Mouse (Mus musculus) brown adipose tissue, adult 24 weeks (tissue): ENCODE data around the gene Syn3. TPM values are rescaled to one million over a fixed set of nuclear protein-coding genes. Genes with fewer than 3 reads are reported as not detected.

Experiments
- H3K27ac ChIP-seq: fragments of 200-500 bp; replicated peaks from 2 replicates; pipeline ENCODE4 v1.5.1; 2012; ENCODE audit warnings: low read depth, mild to moderate bottlenecking, low read length
- H3K4me1 ChIP-seq: fragments of 200-500 bp; 2 replicates; pipeline ENCODE4 v1.6.1; 2012; ENCODE audit warnings: low read length, mixed read lengths; ENCODE audit not compliant: control insufficient read depth, insufficient read depth, insufficient read length
- H3K4me3 ChIP-seq: fragments of 200-500 bp; 2 replicates; pipeline ENCODE4 v1.5.1; 2012; ENCODE audit warnings: low read depth, mild to moderate bottlenecking, low read length, moderate library complexity; ENCODE audit not compliant: insufficient read depth
- polyA plus RNA-seq: library from polyadenylated mRNA; stranded (reverse); fragments of >200 nt; gene quantifications from 2 replicates; pipeline ENCODE4 v1.2.4, GENCODE M21; 2012; ENCODE audit not compliant: missing spikeins, insufficient read depth, insufficient read length

Gene Syn3
- polyA plus RNA-seq, 1 experiment = 0.79 TPM

DNA sequence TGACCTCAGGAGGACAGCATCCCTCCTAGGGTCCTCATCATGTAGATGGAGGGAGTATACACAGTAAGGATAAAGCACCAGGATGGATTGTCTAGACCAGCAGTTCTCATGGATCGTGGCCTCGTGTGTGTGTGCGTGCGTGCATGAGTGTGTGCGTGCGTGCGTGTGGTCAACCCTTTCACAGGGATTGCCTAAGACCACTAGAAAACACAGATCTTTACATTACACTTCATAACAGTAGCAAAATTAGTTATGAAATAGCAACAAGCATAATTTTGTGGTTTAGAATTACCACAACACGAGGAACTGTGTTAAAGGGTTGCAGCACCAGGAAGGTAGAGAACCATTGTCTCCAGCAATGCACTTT, 435.7 kb downstream of the Syn3 start:
- H3K27ac ChIP-seq = no peak overlapping the region
- 0 out of 2 replicates have a peak, but pooled peaks cover 2% of the 10 kb centered on the region for H3K4me1 ChIP-seq
- H3K4me3 ChIP-seq = no peak overlapping the region

DNA sequence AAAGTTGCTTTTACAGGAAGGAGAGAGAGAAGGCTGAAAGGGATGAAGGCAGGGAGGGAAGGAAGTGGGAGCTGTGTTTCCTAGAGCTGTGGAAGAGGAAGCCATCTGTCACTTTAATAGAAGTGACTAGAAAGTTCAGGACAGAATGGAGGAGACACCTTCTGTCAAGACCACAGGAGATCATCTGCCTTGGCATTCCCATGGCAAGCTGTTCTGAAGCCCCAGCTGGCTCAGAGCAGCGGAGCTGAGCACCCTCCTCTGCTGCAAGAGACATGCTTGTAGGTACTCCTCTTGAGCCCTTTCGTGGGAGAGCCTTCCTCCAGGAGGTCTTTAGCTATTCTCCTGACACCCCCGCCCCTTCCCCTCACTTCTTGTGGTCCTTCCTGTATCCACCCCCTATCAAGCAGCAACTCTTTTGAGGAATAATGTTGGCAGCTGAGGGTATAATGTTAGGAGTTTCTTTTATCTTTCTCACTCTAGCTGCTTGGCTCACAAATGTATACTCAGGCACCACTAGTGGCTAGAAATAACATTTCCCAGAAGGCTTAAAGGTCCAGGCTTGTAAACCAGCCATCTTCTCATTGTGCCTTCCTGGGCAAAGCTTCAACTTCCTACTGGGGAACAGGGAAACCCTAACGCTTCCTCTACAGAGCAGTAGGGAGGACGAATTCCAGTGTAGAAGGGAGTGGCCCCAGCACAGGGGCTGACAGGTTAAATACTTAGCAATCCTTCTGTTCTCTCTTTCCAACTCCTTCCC, 436.3 kb downstream of the Syn3 start:
- Histone ChIP-seq H3K4me3 (no peak overlapping the region), H3K4me1 (0 out of 2 replicates have a peak, but pooled peaks cover 2% of the 10 kb centered on the region), H3K27ac (no peak overlapping the region)

DNA sequence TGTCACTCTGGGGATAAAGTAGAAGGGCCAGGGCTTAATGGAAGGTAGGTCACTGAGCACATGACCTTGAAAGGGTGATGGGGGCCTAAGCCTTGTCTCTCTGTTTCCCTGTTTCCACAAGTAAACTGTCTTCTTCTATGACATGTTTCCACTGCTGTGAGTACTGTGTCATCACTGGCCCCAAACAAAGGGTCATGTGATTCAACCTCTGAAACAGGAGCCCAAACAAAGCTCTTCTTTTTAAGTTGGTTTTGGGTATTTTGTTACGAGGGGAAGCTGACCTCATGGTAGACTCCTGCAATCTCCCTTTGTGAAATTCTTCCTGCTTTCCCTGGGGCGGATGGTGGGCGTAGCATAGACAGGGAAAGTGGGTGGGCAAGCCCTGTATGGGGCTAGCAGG, 438.4 kb downstream of the Syn3 start:
- H3K4me1 ChIP-seq = no peaks in the 10 kb centered on the region
- H3K4me3 ChIP-seq = no peak overlapping the region
- no peak overlapping the region for H3K27ac ChIP-seq

- H3K4me1 ChIP-seq = no peaks in the 10 kb centered on the region
- H3K4me3 ChIP-seq = no peak overlapping the region
- H3K27ac ChIP-seq = no peak overlapping the region
Observed at GRCm38 (mm10) chr10:86057712-86058111, 441.0 kb downstream of the Syn3 start.

DNA sequence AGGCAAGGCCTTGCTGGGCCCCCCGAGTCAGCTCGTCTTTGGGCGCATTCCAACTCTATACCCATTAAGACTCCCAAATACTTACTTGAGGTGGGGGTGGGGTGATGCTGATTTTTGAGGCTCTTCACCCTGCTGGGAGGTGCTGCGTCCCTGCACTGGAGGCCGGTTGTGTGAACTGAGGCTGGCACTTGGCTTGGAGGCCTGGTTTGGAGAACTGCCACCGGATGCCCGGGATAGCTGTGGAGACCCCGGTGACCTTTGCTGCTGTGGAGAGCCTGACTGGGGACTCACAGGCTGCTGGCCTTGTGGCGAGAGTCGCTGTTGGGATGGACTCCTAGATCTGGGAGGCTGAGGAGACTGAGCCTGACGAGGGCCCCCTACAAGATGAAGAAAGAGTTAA, 441.4 kb downstream of the Syn3 start:
- H3K4me3 ChIP-seq = no peak overlapping the region
- H3K4me1 ChIP-seq = no peaks in the 10 kb centered on the region
- no peak overlapping the region for H3K27ac ChIP-seq

- Histone ChIP-seq H3K27ac (no peak overlapping the region), H3K4me3 (no peak overlapping the region), H3K4me1 (no peaks in the 10 kb centered on the region)
Observed at GRCm38 (mm10) chr10:86056297-86056903, 442.3 kb downstream of the Syn3 start.

- Histone ChIP-seq H3K27ac (no peak overlapping the region), H3K4me1 (no peaks in the 10 kb centered on the region; the same call in 1 of the 2 replicates), H3K4me3 (no peak overlapping the region)
Observed at GRCm38 (mm10) chr10:86052818-86053522, 445.7 kb downstream of the Syn3 start.

DNA sequence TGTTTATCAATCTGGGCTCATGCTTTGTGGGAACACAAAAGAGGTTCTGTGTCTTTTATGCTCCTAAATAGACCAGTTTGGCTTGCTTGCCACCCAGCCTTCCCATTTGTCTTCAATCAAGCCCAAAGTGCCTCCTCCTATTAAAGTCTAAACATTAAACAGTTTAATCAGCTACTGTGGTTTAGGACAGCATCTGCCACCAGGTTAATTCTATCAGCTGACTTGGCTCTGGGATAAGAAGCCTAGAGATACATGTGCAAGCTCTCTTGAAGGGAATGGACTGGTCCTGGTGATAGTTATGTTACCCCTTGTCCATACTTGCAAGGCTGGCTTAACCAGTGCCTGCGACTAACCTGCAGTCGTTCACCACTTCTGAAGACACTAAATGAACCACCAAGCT, 448.2 kb downstream of the Syn3 start:
- H3K4me3 ChIP-seq = no peak overlapping the region
- H3K4me1 ChIP-seq = no peaks in the 10 kb centered on the region; the same call in 1 of the 2 replicates
- H3K27ac ChIP-seq = no peak overlapping the region

- H3K4me1 ChIP-seq = no peaks in the 10 kb centered on the region; the same call in 1 of the 2 replicates
- H3K4me3 ChIP-seq = no peak overlapping the region
- no peak overlapping the region for H3K27ac ChIP-seq
Observed at GRCm38 (mm10) chr10:86047786-86048185, 450.9 kb downstream of the Syn3 start.

GRCm38 (mm10) chr10:86046371-86046770, 452.3 kb downstream of the Syn3 start:
- H3K27ac ChIP-seq = no peak overlapping the region
- no peaks in the 10 kb centered on the region; the same call in 1 of the 2 replicates for H3K4me1 ChIP-seq
- no peak overlapping the region for H3K4me3 ChIP-seq

DNA sequence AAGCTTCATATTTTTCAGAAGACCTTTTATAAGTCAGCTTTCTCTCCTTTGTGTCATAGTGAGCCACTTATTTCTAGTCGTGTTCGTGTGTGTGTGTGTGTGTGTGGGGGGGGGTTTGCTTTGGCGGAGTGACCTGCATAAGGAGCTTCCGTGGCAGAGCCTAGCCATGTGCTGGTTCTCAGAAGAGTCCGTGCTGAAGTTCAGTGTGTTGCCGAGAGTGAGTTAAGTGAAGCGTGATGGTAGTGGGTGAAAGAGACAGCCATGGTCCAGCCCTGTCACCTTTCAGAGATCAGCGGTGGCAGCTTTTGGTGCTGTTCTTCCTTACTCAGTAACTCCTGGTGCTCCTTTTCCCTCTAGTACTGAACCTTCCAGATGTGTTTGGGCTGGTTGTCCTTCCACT, 454.6 kb downstream of the Syn3 start:
- no peak overlapping the region for H3K27ac ChIP-seq
- H3K4me3 ChIP-seq = no peak overlapping the region
- no peaks in the 10 kb centered on the region; the same call in 1 of the 2 replicates for H3K4me1 ChIP-seq

DNA sequence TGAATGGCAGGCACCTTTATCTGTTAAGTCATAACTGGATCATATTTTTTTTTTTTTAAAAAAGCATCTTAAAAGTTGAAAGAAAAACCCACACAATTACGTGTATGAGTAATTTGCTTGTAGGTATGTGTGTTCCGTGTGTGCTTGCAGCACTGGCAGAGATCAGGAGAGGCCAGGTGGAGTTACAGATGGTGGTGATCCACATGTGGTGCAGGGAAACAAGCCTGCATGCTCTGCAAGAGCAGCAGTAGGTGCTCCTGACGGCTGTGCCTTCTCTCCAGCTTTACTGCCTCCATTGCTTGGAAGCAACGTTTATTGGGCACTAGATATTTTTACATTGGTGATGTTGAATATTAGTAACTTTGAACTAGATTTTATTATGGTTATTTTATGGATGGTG, 455.0 kb downstream of the Syn3 start:
- H3K4me1 ChIP-seq = no peaks in the 10 kb centered on the region; the same call in 1 of the 2 replicates

DNA sequence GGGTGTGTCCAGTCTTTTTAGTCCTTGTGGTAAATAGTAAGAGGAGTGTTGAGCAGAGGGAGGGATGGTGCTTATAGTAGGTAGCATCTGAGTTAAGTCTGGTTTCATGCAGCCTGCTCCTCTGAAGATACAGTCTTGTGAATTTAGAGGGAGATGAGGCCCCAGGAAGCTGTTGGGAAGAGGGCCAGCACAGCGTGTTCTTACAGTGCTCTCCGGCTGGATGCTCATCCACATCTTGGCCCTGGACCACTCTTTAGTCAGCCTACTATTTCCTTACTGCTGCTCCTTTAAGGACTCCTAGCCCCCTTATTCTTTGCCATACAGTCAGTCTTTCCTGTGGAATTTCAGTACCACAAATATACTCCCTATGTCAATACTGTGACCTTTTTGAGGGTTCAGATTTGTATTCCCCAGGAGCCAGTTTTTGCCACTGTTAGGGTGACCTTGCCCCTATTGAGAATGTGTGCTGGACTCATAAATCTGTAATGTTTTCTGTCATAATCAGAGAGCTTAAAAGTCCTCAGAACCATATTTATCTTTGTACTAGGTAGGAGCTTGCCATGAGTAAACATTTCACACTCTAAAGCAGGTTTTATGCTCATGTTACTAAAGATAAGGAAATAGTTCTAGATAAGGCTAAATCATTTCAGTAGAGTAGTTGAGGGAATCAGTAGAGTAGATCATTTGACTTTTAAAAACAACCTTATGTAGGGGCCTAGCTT, 464.5 kb downstream of the Syn3 start:
- Histone ChIP-seq H3K27ac (no peak overlapping the region), H3K4me3 (no peak overlapping the region), H3K4me1 (no peaks in the 10 kb centered on the region)

More for the DNA sequence above, 455.0 kb downstream of the Syn3 start:
- H3K4me3 ChIP-seq = no peak overlapping the region
- no peak overlapping the region for H3K27ac ChIP-seq

DNA sequence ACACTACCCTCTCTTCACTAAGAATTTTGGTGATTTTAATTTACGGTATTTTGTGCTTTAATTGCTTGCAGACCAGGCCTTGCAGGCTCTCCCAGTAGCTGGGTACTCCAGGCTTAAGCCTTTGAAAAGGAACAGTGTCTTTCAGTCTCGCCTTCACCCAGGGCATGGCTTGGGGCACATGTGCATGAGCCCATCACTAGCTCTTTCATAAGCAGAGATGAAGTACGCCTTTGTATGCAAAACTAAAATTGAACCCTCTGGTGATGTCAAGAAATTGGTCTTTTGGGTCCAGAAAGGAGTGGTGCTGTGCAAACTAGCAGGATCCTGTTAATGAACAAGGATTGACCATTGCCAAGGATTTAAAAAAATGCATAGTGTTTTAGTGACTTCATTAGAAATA, 466.2 kb downstream of the Syn3 start:
- no peaks in the 10 kb centered on the region; the same call in 1 of the 2 replicates for H3K4me1 ChIP-seq
- no peak overlapping the region for H3K4me3 ChIP-seq
- H3K27ac ChIP-seq = no peak overlapping the region

- no peaks in the 10 kb centered on the region; the same call in 1 of the 2 replicates for H3K4me1 ChIP-seq
- H3K27ac ChIP-seq = no peak overlapping the region
- no peak overlapping the region for H3K4me3 ChIP-seq
Observed at GRCm38 (mm10) chr10:86030743-86031142, 468.0 kb downstream of the Syn3 start.
